Mouse (Mus musculus) kidney, embryonic 16.5 days (tissue): Measurements from ENCODE around the gene Dennd2c. TPM values are rescaled to one million over a fixed set of nuclear protein-coding genes. Genes with fewer than 3 reads are reported as not detected.
"Not testable (repeated sequence)": the region's sequence is repeated elsewhere in the genome, so short reads cannot be mapped to it uniquely, and the experiment has no call there.

Source experiments
- ATAC-seq: fragments of 200-750 bp; cut with Nextera tagmentation; 2 replicates; pipeline ENCODE4 v1.8.0; 2017; ENCODE audit warnings: moderate TSS enrichment; ENCODE audit not compliant: low FRiP score, low TSS enrichment
- H3K27ac ChIP-seq: fragments of 300-500 bp; sonication (generic); 2 replicates; pipeline ENCODE4 v1.5.1; 2014; ENCODE audit warnings: low read length
- H3K27me3 ChIP-seq: fragments of 300-500 bp; sonication (generic); 2 replicates; pipeline ENCODE4 v1.6.1; 2014; ENCODE audit warnings: low read length, control low read depth, mixed read lengths; ENCODE audit not compliant: insufficient read depth
- H3K36me3 ChIP-seq: fragments of 300-500 bp; sonication (generic); 2 replicates; pipeline ENCODE4 v1.6.1; 2014; ENCODE audit warnings: low read length, control low read depth, mixed read lengths; ENCODE audit not compliant: insufficient read depth
- H3K4me1 ChIP-seq: fragments of 300-500 bp; sonication (generic); 2 replicates; pipeline ENCODE4 v1.6.1; 2014; ENCODE audit warnings: low read length, control low read depth, mixed read lengths; ENCODE audit not compliant: insufficient read depth
- H3K4me2 ChIP-seq: fragments of 300-500 bp; sonication (generic); replicated peaks from 2 replicates; pipeline ENCODE4 v1.6.1; 2014; ENCODE audit warnings: low read depth, low read length
- H3K4me3 ChIP-seq: fragments of 300-500 bp; sonication (generic); 2 replicates; pipeline ENCODE4 v1.5.1; 2014; ENCODE audit warnings: mild to moderate bottlenecking, low read length
- H3K9ac ChIP-seq: fragments of 300-500 bp; sonication (generic); replicated peaks from 2 replicates; pipeline ENCODE4 v1.6.1; 2014; ENCODE audit warnings: low read length
- H3K9me3 ChIP-seq: fragments of 300-500 bp; sonication (generic); 2 replicates; pipeline ENCODE4 v1.6.1; 2016; ENCODE audit warnings: low read length, control low read depth
- WGBS: fragments of 180-500 bp; shearing (Covaris S2); extraction: QIAGEN DNeasy Blood & Tissue Kit; methylation state at CpG from one replicate; pipeline ENCODE4 v1.1.7; 2014; 5-methylcytosine and 5-hydroxymethylcytosine counted together
- polyA plus RNA-seq: library from polyadenylated mRNA; unstranded; fragments of >200 nt; fragmentation: Nextera tagmentation; extraction: Ambion mirVana; gene quantifications from 2 replicates; pipeline ENCODE4 v1.2.1, GENCODE M21; 2015

The Dennd2c gene
- polyA plus RNA-seq, 1 experiment from 2014 or later: 4.0 TPM

DNA sequence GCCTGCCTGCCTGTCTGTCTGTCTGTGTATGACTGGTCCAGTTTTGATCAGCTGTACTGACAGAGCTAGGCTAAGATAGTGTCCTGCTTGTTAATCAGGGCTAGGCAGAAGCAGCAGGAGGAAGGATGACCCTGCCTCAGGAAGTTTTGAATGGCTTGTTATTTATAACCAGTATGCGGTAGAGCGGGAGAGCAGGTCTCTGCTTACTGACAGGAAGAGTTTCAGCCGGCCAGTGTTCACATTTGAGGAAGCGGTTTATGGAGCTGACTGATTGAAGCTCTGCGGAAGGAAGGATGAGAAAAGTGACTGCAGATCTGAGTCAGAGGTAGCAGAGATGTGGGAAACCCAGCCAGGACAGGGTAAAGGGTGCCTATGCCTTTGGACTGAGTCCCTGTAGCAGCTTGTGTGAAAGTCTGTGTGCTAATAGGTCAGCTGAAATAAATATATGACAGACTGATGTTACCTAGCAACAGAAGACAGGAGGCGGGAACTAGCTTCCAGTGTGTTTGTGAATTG, 27.9 kb downstream of the Dennd2c start:
- Histone ChIP-seq H3K4me3 (no peak overlapping the region), H3K9me3 (no peaks in the 10 kb centered on the region), H3K27me3 (no peaks in the 10 kb centered on the region), H3K27ac (0 out of 2 replicates have a peak overlapping the region, but pooled peaks have one; percentile 43), H3K9ac (no peak overlapping the region), H3K4me1 (peaks cover 22% of the 10 kb centered on the region; the same call in 1 of the 2 replicates), H3K4me2 (peak overlapping the region; percentile 24; the same call in 1 of the 2 replicates), H3K36me3 (no peaks in the 10 kb centered on the region)
- WGBS: 17% methylated on average over 6 of the region's 6 CpGs
- peak; percentile 91 for ATAC-seq

DNA sequence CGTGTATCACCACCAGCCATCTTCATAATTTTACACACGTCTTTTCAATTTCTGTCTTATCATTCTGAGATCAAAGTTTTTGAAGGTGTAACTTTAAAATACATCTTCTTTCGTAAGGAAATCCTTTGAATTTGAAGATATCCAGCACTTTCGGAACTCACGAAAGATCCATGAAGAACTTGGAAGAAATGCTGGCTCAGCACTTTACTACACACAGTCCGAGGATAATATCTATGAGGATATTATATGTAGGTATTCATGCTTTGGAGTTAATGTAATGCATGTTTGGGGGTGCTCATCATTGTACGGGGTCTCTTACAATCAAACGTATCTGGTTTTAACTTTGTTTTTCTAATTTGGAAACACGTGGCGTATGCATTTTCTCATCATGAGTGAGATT, 30.7 kb downstream of the Dennd2c start:
- H3K4me1 ChIP-seq: peaks cover 22% of the 10 kb centered on the region; the same call in 1 of the 2 replicates
- no peaks in the 10 kb centered on the region for H3K36me3 ChIP-seq
- H3K27me3 ChIP-seq: no peaks in the 10 kb centered on the region
- ATAC-seq: no peak
- H3K9me3 ChIP-seq: no peaks in the 10 kb centered on the region
- H3K27ac ChIP-seq: no peak overlapping the region
- H3K4me3 ChIP-seq: no peak overlapping the region
- no peak overlapping the region for H3K4me2 ChIP-seq
- 91% methylated on average over 10 of the region's 10 CpGs for WGBS
- H3K9ac ChIP-seq: no peak overlapping the region

DNA sequence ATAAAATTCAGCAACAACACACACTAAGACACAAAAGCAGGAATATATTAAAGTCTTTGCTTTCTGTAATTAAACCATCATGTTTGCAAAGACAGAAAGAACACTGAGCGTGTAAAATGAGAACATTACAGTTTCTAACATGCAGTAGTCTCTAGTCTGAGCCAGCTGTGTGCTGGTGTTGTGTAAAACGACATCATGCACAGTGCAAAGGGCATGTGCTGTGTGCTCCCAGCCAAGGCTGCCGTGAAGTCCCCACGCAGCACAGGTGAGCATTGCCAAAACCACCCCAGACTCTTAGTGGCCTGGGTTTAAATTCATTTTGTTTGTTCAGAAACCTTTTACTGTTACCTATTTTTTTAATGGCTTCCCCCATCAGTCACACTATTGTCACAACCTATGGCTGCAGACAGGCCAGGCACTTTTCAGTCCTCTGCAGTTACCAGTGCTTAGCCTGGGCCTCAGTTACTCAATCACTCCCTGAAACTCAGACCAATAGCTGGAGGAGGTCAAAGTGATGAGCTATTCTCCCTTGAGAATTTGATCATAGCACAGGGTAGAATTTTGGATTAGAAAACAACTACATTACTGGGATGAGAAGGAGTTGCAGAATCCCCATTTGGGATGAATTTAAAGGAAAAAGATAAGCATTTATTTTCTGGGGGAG, 34.1 kb downstream of the Dennd2c start:
- H3K27ac ChIP-seq: no peak overlapping the region
- no peaks in the 10 kb centered on the region for H3K27me3 ChIP-seq
- WGBS: 84% methylated on average over 4 of the region's 4 CpGs
- H3K4me1 ChIP-seq: 0 out of 2 replicates have a peak, but pooled peaks cover under 1% of the 10 kb centered on the region
- ATAC-seq: no peak
- no peak overlapping the region for H3K4me3 ChIP-seq
- H3K4me2 ChIP-seq: no peak overlapping the region
- no peaks in the 10 kb centered on the region for H3K36me3 ChIP-seq
- no peak overlapping the region for H3K9ac ChIP-seq
- no peaks in the 10 kb centered on the region for H3K9me3 ChIP-seq

DNA sequence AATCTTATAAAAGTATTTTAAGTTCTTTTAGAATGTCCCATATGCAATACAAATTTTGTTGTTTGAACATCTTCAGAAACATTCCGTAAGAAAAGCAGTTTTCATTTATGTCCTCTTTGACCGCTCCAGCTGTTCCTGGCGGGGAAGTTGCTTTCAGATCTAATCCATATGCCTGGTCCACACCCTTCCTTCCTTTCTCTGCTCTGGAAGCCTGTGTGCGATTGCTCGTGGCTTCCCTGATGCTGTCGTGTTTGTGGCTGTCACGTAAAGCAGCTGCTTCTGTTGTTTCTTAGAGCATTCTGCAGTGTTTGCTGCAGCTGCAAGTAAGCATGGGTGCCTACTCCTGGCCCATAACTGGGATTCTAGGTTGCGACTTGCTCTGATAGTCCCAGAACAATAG, 36.6 kb downstream of the Dennd2c start:
- Histone ChIP-seq H3K27ac (peak overlapping the region; percentile 50), H3K9me3 (no peaks in the 10 kb centered on the region), H3K4me2 (peak overlapping the region; percentile 20; the same call in 1 of the 2 replicates), H3K27me3 (no peaks in the 10 kb centered on the region), H3K9ac (no peak overlapping the region; the same call in 1 of the 2 replicates), H3K4me3 (no peak overlapping the region), H3K36me3 (no peaks in the 10 kb centered on the region), H3K4me1 (no peaks in the 10 kb centered on the region)
- WGBS: 54% methylated on average over 8 of the region's 8 CpGs
- ATAC-seq: peak; percentile 84; the same call in 1 of the 2 replicates

DNA sequence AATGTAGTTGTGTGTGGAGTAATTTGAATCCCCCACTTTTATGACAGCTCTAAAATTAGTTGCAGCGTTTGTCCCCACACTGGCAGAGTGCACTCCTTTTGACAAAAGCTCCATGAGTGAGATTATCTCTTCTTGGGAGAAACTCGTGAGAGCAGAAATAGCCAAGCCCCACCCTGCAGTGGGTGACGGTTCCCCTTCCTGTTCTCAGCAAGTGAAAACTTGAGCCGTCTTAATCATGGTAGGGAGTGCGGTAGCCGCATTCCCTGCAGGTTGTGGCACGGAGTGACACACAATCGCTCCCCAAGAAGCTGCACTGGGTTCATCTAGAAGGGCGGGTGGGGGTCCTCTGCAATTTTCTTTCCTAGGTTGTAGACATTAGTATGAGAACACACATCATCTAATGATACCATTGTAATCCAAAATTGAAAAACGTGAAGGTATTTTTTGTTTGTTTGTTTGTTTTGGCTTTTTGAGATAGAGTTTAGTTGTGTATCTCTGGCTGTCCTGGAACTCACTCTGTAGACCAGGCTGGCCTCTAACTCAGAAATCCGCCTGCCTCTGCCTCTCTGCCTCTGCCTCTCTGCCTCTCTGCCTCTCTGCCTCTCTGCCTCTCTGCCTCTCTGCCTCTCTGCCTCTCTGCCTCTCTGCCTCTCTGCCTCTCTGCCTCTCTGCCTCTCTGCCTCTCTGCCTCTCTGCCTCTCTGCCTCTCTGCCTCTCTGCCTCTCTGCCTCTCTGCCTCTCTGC, 37.9 kb downstream of the Dennd2c start:
- H3K36me3 ChIP-seq, H3K27ac ChIP-seq, H3K9me3 ChIP-seq, H3K4me3 ChIP-seq, H3K4me1 ChIP-seq, H3K9ac ChIP-seq, ATAC-seq, H3K27me3 ChIP-seq: not testable (repeated sequence)
- WGBS: 48% methylated on average over 11 of the region's 11 CpGs
- H3K4me2 ChIP-seq: 0 out of 2 replicates have a peak overlapping the region, but pooled peaks have one; percentile 20

DNA sequence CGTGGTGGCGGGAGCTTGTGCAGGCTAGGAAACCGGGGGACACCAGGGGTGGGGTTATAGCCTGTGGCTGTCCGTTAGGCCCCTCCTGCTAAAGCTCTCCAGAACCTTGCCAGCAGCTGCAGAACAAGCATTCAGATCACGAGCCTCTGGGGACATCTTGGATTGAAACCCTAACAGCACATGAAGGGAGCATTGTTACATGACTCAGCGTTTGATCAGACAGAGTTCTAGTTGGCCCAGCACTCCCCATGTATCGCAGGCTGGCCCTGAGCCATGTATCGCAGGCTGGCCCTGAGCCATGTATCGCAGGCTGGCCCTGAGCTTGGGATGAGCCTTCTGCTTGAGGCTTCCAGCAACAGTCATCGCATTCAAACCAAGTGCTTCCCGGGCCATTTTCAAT, 38.9 kb downstream of the Dennd2c start:
- Histone ChIP-seq H3K27ac (no peak overlapping the region), H3K9me3 (no peaks in the 10 kb centered on the region), H3K9ac (no peak overlapping the region), H3K36me3 (no peaks in the 10 kb centered on the region), H3K4me2 (no peak overlapping the region), H3K4me1 (no peaks in the 10 kb centered on the region), H3K4me3 (no peak overlapping the region), H3K27me3 (no peaks in the 10 kb centered on the region)
- ATAC-seq: no peak
- 90% methylated on average over 11 of the region's 11 CpGs for WGBS

DNA sequence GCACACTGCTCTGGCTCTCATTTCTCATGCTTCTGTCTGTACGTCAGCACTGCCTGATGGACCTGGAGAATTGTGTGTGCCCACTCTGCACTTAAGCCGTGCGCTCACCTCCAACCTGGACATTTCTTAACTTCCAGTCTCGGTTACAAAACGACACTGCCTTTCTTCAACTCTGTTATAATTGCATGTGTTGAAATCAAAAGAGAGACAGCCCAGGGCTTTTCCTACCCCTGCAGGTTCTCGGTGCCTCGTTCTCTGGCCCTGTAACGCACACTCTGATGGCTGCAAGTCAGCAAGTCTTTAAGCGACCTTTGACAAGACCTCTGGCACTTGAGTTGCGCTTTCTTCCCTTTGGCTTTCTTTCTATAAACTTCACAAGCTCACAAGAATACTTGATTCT, 40.0 kb downstream of the Dennd2c start:
- ATAC-seq: no peak
- WGBS: 84% methylated on average over 10 of the region's 10 CpGs

DNA sequence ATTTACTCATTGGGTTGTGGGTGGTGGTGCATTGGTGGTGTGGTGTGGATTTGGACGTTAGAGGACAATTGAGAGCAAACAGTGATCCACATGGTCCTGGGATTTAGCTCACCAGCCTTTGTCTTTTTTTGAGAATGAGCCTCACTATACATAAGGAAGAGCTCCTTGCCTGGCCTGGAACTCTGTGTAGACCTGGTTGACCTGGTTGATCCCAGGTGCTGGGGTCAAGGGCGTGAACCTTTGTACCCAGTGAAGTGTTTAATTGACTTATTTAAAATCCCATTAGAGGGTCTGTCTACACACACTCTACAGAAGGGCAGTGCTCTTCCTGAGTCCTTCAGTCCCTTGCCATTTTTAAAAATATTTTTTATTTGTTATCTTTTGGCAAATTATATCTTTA, 42.9 kb downstream of the Dennd2c start:
- H3K4me2 ChIP-seq: no peak overlapping the region
- no peak overlapping the region for H3K9ac ChIP-seq
- 73% methylated on average over 2 of the region's 2 CpGs for WGBS
- no peak for ATAC-seq
- H3K4me3 ChIP-seq: no peak overlapping the region
- 0 out of 2 replicates have a peak, but pooled peaks cover 1% of the 10 kb centered on the region for H3K36me3 ChIP-seq
- H3K27ac ChIP-seq: no peak overlapping the region
- H3K4me1 ChIP-seq: no peaks in the 10 kb centered on the region
- H3K27me3 ChIP-seq: no peaks in the 10 kb centered on the region
- no peaks in the 10 kb centered on the region for H3K9me3 ChIP-seq

More for the DNA sequence above, 40.0 kb downstream of the Dennd2c start:
- no peaks in the 10 kb centered on the region for H3K4me1 ChIP-seq
- no peak overlapping the region for H3K4me2 ChIP-seq
- H3K36me3 ChIP-seq: no peaks in the 10 kb centered on the region
- H3K27ac ChIP-seq: no peak overlapping the region
- no peak overlapping the region for H3K4me3 ChIP-seq
- H3K27me3 ChIP-seq: no peaks in the 10 kb centered on the region
- no peak overlapping the region for H3K9ac ChIP-seq
- no peaks in the 10 kb centered on the region for H3K9me3 ChIP-seq

DNA sequence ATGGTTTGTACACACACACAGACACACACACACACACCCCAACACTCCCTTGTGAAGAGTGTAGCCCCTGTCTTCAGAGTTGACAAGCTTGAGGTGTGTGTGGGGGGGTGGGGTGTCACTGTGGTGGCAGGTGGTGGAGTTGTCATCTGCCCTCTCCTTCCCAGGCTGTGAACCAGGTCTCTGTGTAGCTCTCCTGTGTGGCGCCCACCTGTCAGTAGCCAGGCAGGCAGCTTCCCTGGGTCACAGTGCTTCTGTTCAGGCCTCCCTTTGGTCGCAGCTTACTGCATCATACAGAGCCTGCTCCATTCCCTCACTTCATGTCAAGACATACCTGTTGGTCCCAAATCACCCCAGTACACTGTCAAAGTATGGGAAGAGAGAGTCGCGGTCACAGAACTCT, 43.4 kb downstream of the Dennd2c start:
- Histone ChIP-seq H3K4me3 (no peak overlapping the region), H3K27me3 (no peaks in the 10 kb centered on the region), H3K4me2 (no peak overlapping the region), H3K36me3 (0 out of 2 replicates have a peak, but pooled peaks cover 4% of the 10 kb centered on the region), H3K27ac (no peak overlapping the region), H3K9me3 (no peaks in the 10 kb centered on the region), H3K9ac (no peak overlapping the region), H3K4me1 (no peaks in the 10 kb centered on the region)
- ATAC-seq: no peak
- 73% methylated on average over 4 of the region's 4 CpGs for WGBS
